Mouse (Mus musculus) splenic B cell, adult 2 months (primary cell): ENCODE data around the gene Lmod3.

Experiments used
- DNase-seq: peaks from one replicate; pipeline ENCODE4 v3.0.0-alpha.2; 2011; ENCODE audit warnings: low read depth, low spot score
- H3K27me3 ChIP-seq: 2 replicates; pipeline ENCODE4 v1.6.1; 2012; ENCODE audit warnings: mild to moderate bottlenecking, low read length, moderate library complexity, mixed read lengths; ENCODE audit not compliant: control insufficient read depth, poor library complexity, insufficient read depth, severe bottlenecking
- H3K36me3 ChIP-seq: 2 replicates; pipeline ENCODE4 v1.6.1; 2012; ENCODE audit warnings: mild to moderate bottlenecking, low read length, moderate library complexity, mixed read lengths; ENCODE audit not compliant: control insufficient read depth, poor library complexity, insufficient read depth, severe bottlenecking

Lmod3 gene

DNA sequence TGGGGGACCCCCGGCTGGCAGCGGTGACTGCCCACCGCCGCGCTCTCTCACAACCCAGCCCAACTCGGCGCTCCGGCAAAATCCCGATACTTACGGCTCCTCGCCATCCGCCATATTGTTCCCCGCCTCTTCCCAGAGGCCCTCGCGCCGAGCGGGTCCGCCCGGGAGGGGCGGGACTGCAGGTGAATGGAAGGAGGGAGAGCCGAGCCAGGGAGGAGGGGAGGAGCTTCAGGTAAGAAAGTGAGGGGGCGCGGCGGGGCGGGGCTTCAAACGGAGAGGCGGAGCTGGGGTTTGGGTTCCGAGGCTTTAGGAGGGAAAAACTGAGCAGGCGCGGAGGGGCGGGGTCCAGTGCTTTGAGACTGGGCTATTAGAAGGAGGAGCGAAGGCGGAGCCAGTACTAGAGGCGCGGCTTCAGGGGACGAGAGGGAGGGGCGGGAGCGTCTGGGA is 47.1 kb downstream of the Lmod3 start, which contains the start of gene Uba3:
Gene Uba3, minus strand, starts transcription at position 209 of the 447 bp plus-strand sequence.
- peak; percentile 99 for DNase-seq
- no peaks in the 10 kb centered on the region for H3K36me3 ChIP-seq
- no peaks in the 10 kb centered on the region for H3K27me3 ChIP-seq

DNA sequence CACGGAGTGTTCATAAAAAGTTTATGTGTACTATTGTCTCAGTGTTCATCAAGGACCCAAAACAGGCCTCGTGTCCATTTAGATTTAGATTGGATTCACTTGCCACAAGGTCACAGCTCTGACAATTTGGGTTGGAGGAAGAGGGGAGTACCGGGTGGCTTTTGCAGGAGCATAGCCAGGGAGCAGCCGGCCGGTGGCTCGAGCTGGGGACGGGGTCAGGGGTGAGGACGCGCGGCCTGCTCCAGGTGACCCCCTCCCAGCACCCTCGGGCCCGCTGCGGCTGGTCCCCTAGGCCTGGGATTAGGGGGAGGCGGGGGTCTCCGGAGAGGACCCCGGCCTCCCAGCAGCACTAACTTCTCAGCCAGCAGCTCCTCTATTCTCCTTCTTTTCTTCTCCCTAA is 47.6 kb downstream of the Lmod3 start:
- DNase-seq, result no peak
- Histone ChIP-seq H3K36me3 (no peaks in the 10 kb centered on the region), H3K27me3 (no peaks in the 10 kb centered on the region)

DNA sequence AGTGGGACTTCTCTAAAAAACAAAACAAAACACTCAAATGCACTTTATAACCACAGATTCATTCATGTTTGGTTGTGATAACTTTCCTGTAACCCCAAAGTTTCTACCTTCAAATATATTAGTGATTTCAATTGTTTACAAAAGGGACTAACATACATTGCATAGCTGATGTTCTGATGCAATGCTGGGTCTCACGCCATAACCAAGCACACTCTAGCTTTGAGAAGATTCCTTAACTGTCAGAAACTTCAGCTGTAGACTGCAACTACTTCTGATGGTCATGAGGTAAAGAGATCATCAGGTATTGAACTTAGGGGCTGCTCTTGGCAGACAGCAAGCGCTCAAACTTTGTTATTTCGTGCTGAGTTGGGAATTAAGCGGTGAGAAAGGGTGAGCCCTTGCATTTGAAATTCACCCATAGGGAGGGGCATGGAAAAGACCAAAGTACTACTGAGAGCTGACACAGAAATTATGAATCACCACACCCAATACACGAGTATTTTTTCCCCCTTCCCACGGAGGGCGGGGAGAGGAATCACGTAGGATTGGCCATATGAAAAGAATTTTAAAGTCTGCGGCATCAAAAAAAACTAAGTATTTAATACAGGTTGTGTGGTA is 48.2 kb downstream of the Lmod3 start:
- DNase-seq, result no peak
- H3K36me3 ChIP-seq, result no peaks in the 10 kb centered on the region

DNA sequence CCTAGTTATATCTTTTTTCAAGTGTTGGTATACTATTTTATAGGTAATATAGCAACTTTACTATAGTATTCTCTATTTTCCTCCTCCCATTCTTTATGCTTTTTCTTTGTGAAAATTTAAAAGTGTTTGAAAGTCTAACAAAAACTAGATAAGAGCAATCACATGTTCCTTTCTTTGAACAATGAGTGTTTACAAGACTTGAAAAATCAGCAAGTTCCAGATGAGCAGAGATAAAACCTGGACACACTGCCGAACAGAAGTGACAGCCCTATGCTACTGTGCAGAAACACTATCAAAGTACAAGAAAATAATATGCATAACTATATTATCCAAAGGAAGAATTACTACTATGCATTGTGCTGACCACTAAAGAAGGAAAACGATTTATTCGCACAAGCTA is 50.1 kb downstream of the Lmod3 start:
- DNase-seq, result no peak
- peaks cover 3% of the 10 kb centered on the region; the same call in 1 of the 2 replicates for H3K36me3 ChIP-seq
- H3K27me3 ChIP-seq, result no peaks in the 10 kb centered on the region

More for the DNA sequence above, 48.2 kb downstream of the Lmod3 start:
- no peaks in the 10 kb centered on the region for H3K27me3 ChIP-seq

DNA sequence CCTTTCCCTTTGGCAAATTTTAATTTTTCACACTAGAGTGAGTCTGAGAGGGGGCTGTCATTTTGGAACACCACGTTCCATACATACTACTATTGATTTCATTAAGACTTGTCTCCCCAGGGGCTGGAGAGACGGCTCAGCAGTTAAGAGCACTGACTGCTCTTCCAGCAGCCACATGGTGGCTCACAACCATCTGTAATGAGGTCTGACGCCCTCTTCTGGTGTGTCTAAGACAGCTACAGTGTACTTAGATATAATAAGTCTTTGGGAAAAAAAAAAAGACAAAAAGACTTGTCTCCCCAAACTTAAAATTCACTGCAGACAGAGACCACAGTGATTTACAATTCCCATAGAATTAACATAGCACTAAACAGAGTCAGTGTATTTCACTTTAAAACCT is 52.1 kb downstream of the Lmod3 start:
- Histone ChIP-seq H3K27me3 (no peaks in the 10 kb centered on the region), H3K36me3 (peaks cover 9% of the 10 kb centered on the region; the same call in 1 of the 2 replicates)
- no peak for DNase-seq
